Mouse (Mus musculus) cortical plate, adult 2 months (tissue): ENCODE data around the gene Ephb1.

Experiments
- CTCF ChIP-seq: fragments of 200-500 bp; IDR thresholded peaks from 2 replicates; pipeline ENCODE4 v1.5.1; 2011; ENCODE audit warnings: mild to moderate bottlenecking, control low read depth, low read length; ENCODE audit not compliant: insufficient read depth; ENCODE audit errors: extremely low read depth
- POLR2A ChIP-seq: fragments of 200-500 bp; IDR thresholded peaks from 2 replicates; pipeline ENCODE4 v1.6.1; 2011; ENCODE audit warnings: mild to moderate bottlenecking, low read length, control low read depth; ENCODE audit not compliant: insufficient read depth; ENCODE audit errors: extremely low read depth

DNA sequence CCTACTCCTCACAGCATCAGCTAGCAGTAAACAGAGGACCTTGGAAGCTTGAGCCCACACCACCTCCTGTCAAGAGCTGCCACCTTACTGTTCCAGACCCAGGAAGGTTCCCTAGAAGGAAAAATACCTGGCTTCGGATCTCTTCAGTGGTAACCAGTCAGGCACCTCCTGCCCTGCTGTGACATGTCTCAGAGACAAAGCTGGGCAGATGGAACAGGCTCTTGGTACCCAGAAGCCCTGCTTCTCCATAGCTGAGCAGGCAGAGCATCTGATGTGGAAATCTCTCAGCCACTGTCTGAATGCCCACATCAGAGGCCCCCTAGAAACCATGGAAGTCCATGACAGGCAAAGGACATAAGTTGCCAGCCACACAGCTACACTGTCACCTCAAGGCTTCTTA lies 39.7 kb downstream of the Ephb1 start:
- TF ChIP-seq CTCF = no peak
- TF ChIP-seq POLR2A = no peak
